Mouse (Mus musculus): ENCODE measurements around the gene Hip1r.

The Hip1r gene

GRCm38 (mm10) chr5:123996695-123997094 lies 23.3 kb downstream of the Hip1r start:
- DNase-seq (ENCODE audit: extremely low spot score) = no peak

DNA sequence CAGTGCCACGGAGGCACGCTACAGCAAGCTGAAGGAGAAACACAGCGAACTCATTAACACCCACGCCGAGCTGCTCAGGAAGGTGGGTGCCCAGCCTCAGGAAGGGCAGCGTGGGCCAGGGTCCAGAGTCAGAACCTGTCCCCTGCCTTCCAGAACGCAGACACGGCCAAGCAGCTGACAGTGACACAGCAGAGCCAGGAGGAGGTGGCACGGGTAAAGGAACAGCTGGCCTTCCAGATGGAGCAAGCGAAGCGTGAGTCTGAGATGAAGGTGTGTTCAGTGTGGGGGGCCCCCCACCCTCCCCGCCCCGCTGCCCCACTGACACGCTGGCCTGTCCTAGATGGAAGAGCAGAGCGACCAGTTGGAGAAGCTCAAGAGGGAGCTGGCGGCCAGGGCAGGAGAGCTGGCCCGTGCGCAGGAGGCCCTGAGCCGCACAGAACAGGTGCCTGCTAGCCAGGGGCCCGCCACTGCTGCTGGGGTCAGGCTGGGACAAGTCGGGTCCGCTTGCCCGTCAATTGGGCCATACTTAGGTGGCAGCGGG lies 23.9 kb downstream of the Hip1r start:
- DNase-seq (ENCODE audit: extremely low spot score) = no peak

GRCm38 (mm10) chr5:123997811-123998210 lies 24.4 kb downstream of the Hip1r start:
- DNase-seq (ENCODE audit: extremely low spot score) = no peak

- no peak for DNase-seq (ENCODE audit: extremely low spot score)
These were observed 24.9 kb downstream of the Hip1r start for GRCm38 (mm10) chr5:123998370-123998769.

DNA sequence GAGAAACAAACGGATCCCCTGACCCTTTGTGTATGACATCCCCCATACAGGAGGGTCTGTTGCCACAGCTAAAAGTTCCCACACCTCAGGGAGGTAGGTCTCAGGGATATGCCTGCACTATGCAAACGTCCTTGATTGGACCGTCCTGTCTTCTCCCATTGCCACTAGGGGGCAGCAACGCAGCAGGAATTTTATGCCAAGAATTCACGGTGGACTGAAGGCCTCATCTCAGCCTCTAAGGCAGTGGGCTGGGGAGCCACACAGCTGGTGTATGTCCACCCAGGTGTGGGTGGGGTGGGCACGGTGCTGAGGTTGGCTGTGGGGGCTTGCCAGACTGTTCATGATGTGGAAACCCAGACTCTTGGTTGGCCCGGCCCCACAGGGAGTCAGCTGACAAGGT lies 27.4 kb downstream of the Hip1r start:
- DNase-seq (ENCODE audit: extremely low spot score) = peak; percentile 84

DNA sequence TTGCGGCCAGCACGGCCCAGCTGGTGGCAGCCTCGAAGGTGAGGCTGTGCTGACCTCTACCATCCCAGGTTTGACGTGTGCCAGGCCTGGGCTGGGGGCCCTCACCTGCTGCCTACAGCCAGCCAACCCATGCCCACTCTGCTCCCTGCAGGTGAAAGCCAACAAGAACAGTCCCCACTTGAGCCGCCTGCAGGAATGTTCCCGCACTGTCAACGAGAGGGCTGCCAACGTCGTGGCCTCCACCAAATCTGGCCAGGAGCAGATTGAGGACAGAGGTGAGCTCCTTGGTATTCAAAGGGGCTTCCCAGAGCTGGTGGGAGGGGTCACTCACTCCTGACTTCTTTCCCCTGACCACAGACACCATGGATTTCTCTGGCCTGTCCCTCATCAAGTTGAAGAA lies 27.8 kb downstream of the Hip1r start:
- DNase-seq (ENCODE audit: extremely low spot score) = no peak

- DNase-seq (ENCODE audit: extremely low spot score) = no peak
These were observed 29.4 kb downstream of the Hip1r start for GRCm38 (mm10) chr5:124002876-124003275.

GRCm38 (mm10) chr5:124003375-124003774 lies 29.9 kb downstream of the Hip1r start:
- DNase-seq (ENCODE audit: extremely low spot score) = no peak

DNA sequence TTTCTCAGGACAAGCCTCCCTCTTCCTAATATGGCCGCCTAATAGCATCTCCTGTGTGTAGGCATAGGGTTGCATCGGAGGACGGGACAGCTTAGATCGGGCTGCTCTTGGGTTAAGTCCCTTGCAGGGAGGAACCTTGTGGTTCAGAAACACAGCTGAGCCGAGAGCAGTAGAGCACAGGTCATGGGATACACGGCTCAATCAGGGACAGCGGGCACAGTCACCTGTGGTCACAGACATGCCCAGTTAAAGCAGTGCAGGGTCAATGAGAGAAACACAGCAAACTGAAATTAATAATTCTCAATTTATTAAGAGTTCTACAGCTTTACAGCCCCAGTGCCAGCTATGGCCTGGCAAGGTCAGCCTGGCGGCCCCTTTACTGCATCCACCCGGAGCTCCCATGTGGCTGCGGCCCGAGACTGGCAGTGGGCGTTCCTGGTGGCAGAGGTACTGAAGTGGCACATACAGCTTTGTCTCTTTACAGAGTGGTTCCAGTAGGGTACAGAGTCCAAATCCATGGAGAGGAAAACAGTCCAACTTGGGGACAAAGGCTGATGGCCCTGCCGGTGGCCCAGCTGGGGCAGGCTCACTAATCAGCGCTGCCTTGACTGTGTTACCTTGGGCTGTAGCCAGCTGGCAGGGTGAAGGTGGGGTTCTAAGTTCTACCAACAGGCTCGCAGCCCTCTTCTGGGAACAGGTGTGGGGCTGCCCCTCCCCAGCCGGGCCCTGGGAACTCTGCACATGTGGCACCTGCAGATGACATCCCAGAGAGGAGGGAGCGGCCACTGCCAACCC lies 31.1 kb downstream of the Hip1r start:
- DNase-seq (ENCODE audit: extremely low spot score) = no peak

- no peak for DNase-seq (ENCODE audit: extremely low spot score)
These were observed 31.7 kb downstream of the Hip1r start for GRCm38 (mm10) chr5:124005151-124005500.

- no peak for DNase-seq (ENCODE audit: extremely low spot score)
These were observed 32.2 kb downstream of the Hip1r start for GRCm38 (mm10) chr5:124005591-124005990.

GRCm38 (mm10) chr5:124006082-124006873 lies 32.9 kb downstream of the Hip1r start:
- no peak for DNase-seq (ENCODE audit: extremely low spot score)

DNA sequence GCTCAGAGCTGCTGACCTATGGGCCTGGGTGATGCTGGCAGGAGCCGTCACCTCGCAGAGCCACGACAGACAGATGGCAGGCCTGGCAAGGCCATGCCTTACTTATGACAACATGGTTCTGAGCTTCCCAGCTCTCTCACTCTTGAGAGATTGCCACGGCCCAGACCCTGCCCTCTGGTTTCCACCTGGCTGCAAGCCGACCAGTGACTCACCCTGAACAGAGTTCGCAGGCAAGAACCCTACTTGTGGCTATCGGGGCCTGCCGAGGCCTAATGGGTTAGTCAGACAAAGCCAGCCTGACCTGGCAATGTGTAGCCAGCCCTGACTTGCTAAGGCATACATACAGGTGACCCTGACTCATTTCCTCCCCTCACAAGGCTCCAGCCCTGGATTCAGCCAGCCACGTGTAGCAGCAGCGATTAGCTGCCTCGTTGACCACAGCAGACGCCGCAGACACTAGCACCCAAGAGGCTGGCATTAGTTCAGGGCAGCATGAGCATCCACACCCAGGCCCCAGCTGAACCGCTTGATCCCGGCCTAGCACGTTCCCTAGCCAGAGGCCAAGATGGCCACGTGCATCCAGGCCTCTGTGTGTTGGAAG lies 33.6 kb downstream of the Hip1r start:
- no peak for DNase-seq (ENCODE audit: extremely low spot score)

- no peak for DNase-seq (ENCODE audit: extremely low spot score)
These were observed 36.6 kb downstream of the Hip1r start for GRCm38 (mm10) chr5:124010077-124010476.

DNA sequence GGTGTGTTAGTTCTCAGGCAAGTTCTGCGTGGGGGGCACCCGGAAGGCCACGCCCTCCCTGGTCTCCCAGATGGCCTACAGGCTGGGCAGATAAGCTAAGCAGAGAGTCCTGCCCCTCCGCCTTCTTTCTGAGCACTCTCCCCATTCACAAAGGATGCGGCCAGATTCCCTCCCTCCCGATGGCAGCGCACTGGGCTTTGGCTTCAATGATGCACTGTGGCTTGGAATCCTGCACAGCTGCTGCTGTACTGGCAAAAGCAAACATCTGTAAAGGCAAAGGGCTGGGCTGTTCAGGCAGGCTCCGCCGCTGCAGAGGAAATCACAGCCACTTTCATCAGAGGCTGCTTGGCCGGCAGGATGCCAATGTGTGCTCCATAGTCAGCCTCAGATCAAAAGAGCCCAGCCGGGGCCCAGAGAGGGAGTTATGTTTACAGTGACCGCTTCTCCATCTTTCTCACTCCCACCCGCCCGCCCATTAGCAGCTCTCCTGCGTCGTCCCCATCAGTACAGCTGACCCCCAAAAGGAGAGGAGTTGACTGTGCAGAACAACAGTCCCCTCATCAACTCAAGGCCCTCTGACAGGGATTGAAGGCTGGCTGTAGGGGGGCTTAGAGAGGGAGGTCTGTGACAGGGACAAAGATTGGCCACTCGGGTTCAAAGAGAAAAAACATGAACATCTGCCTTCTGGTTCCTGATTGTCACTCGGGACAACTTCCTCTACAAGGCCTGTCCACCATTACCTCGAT lies 37.7 kb downstream of the Hip1r start:
- peak; percentile 64 for DNase-seq (ENCODE audit: extremely low spot score)

- DNase-seq (ENCODE audit: extremely low spot score) = peak; percentile 19
These were observed 38.5 kb downstream of the Hip1r start for GRCm38 (mm10) chr5:124011927-124012326.

DNA sequence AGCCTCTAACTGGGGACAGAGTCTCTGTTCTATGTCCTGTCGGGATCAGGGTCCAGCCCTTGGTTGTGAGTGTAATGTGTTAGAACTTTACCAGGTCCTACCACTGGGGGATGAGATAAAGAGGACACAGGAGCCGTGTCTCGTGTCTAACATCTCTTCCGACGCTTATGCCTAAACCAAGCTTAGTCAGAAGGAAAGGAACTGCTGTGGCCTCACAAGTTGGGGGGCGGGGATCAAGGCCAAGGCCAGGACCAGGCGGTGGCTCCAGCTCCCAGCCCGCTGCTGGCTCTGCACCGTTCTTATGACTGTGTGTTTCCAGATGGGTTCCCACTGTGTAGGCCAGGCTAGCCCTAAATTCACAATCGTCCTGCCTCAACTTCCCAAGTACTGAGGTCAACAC lies 39.5 kb downstream of the Hip1r start:
- no peak for DNase-seq (ENCODE audit: extremely low spot score)

- DNase-seq (ENCODE audit: extremely low spot score) = no peak
These were observed 40.3 kb downstream of the Hip1r start for GRCm38 (mm10) chr5:124013747-124014146.

DNA sequence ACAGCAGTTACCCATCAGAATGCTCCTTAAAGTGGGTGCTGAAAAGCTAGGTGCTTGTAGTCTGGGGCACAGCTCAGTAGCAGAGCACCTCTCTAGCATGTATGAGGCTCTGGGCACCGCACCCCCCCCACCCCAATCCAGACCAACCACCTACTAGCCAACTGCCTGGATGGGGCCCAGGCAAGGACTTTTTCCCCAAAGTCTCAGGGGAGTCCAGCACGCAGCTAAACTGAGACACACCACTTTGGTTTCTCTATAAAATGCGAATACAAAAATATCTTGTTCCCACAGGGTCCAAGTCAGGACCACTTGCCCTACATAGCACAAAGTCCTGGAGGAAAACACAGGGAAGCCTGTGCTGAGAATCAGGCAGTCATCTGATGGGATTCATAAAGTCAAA lies 40.8 kb downstream of the Hip1r start:
- no peak for DNase-seq (ENCODE audit: extremely low spot score)

- peak; percentile 28 for DNase-seq (ENCODE audit: extremely low spot score)
These were observed 41.4 kb downstream of the Hip1r start for GRCm38 (mm10) chr5:124014791-124015251.

DNA sequence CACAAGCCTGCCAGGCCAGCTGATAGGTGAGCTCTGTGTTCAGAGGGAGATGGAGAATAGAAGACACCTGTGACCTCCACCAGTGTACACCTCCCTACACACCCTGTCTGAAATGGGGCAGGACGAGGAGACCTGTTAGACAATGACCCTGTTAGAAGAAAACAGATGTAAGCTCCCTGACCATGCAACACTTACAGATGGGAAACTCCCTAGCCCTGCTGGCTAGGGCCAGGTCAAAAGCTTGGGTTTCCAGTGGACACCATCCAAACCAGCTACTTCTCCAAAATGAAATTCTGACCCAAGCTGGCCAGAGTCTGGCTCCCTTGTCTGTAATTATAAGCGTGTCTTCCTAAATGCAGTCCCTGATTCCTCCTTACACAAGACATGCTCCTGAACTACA lies 42.3 kb downstream of the Hip1r start:
- DNase-seq (ENCODE audit: extremely low spot score) = no peak

All from embryo, embryonic 9.5 days (tissue).